Mouse (Mus musculus): ENCODE data around the gene Chil6. TPM values are rescaled to one million over a fixed set of nuclear protein-coding genes. Genes with fewer than 3 reads are reported as not detected.
A peak's percentile ranks its signal among the peaks of the same experiment; 100 is the strongest.

Gene Chil6
- polyA plus RNA-seq (2014; fragmentation: Nextera tagmentation; extraction: Ambion mirVana): not detected in 2 replicates

- DNase-seq (ENCODE audit: low spot score) (no peak), ATAC-seq (ENCODE audit: low read depth) (no peak)
- Histone ChIP-seq H3K27ac (replicated peaks; ENCODE audit: low read depth, low read length) (no peak within 1 kb of the TSS), H3K9me3 (ENCODE audit: control insufficient read depth, low read length) (no peaks in the 10 kb centered on the region), H3K4me1 (ENCODE audit: control insufficient read depth, insufficient read depth, low read length) (no peaks in the 10 kb centered on the region), H3K9ac (ENCODE audit: low read depth, low read length) (no peak within 1 kb of the TSS), H3K36me3 (ENCODE audit: control insufficient read depth, insufficient read depth, low read length) (no peaks in the 10 kb centered on the region), H3K27me3 (replicated peaks; ENCODE audit: control insufficient read depth, insufficient read depth, low read length) (no peaks in the 10 kb centered on the region), H3K4me3 (ENCODE audit: low read depth, low read length) (no peak within 1 kb of the TSS), H3K4me2 (ENCODE audit: low read depth, low read length) (no peak within 1 kb of the TSS)
These were observed at the start of gene Chil6 for GRCm38 (mm10) chr3:106406082-106406481. Gene Chil6 (minus strand): TSS chr3:106406182.

- H3K9ac ChIP-seq (ENCODE audit: low read depth, low read length): no peak overlapping the region
- H3K4me3 ChIP-seq (ENCODE audit: low read depth, low read length): no peak overlapping the region
- ATAC-seq (ENCODE audit: low read depth) (no peak), DNase-seq (ENCODE audit: low spot score) (no peak)
- 68% methylated on average over 4 of the region's 4 CpGs for WGBS
- H3K27ac ChIP-seq (replicated peaks; ENCODE audit: low read depth, low read length): no peak overlapping the region
- no peak overlapping the region for H3K4me2 ChIP-seq (ENCODE audit: low read depth, low read length)
- H3K36me3 ChIP-seq (ENCODE audit: control insufficient read depth, insufficient read depth, low read length): no peaks in the 10 kb centered on the region
- H3K27me3 ChIP-seq (replicated peaks; ENCODE audit: control insufficient read depth, insufficient read depth, low read length): no peaks in the 10 kb centered on the region
- no peaks in the 10 kb centered on the region for H3K4me1 ChIP-seq (ENCODE audit: control insufficient read depth, insufficient read depth, low read length)
- no peaks in the 10 kb centered on the region for H3K9me3 ChIP-seq (ENCODE audit: control insufficient read depth, low read length)
These were observed 46.6 kb upstream of the Chil6 start for GRCm38 (mm10) chr3:106452616-106453015.

DNA sequence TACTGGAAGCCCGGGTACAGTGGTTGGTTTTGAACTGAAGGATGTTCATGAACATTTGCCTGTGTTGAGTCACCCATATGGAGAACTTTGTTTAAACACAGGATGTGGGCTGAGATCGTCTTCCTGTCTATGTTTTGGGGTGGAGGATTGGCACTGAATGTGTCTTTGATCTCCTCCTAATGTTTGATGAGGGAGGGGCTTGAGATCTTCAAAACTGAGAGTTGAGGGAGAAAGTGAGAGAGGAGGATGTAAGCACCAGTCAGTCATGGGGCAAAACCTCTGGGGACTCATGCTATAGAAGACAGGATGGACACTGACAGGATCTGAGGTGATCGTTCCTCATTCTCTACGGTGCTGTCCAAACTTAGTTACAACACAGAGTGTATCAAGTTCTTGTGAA, 43.6 kb upstream of the Chil6 start:
- H3K27me3 ChIP-seq (replicated peaks; ENCODE audit: control insufficient read depth, insufficient read depth, low read length): no peaks in the 10 kb centered on the region
- H3K9me3 ChIP-seq (ENCODE audit: control insufficient read depth, low read length): no peaks in the 10 kb centered on the region
- H3K36me3 ChIP-seq (ENCODE audit: control insufficient read depth, insufficient read depth, low read length): no peaks in the 10 kb centered on the region
- DNase-seq (ENCODE audit: low spot score): no peak
- H3K27ac ChIP-seq (replicated peaks; ENCODE audit: low read depth, low read length): no peak overlapping the region
- WGBS: 75% methylated on average over 4 of the region's 4 CpGs
- H3K4me1 ChIP-seq (ENCODE audit: control insufficient read depth, insufficient read depth, low read length): no peaks in the 10 kb centered on the region
- no peak for ATAC-seq (ENCODE audit: low read depth)
- no peak overlapping the region for H3K4me2 ChIP-seq (ENCODE audit: low read depth, low read length)
- H3K4me3 ChIP-seq (ENCODE audit: low read depth, low read length): no peak overlapping the region
- H3K9ac ChIP-seq (ENCODE audit: low read depth, low read length): no peak overlapping the region

DNA sequence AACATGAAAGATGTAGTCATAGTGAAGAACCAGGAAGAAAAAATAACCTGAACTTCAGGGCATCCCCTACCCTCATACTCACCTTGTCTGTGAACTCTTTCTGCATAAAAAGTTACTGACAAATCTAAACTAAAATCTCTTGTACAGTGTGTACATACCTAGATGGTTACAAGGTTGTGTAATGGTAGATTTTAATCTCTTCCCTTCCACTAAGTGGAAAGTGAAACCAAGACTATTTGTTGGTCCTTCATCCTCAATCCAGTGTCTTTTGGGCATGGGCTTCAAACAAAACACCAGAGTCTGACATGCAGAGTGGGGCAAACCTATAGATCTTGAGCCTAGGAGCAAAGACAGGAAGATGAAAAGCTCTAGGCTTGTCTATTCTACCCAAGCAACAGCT, 43.0 kb upstream of the Chil6 start:
- Histone ChIP-seq H3K4me2 (ENCODE audit: low read depth, low read length) (no peak overlapping the region), H3K36me3 (ENCODE audit: control insufficient read depth, insufficient read depth, low read length) (no peaks in the 10 kb centered on the region), H3K9ac (ENCODE audit: low read depth, low read length) (no peak overlapping the region), H3K4me3 (ENCODE audit: low read depth, low read length) (no peak overlapping the region), H3K4me1 (ENCODE audit: control insufficient read depth, insufficient read depth, low read length) (no peaks in the 10 kb centered on the region), H3K27me3 (replicated peaks; ENCODE audit: control insufficient read depth, insufficient read depth, low read length) (no peaks in the 10 kb centered on the region), H3K9me3 (ENCODE audit: control insufficient read depth, low read length) (no peaks in the 10 kb centered on the region), H3K27ac (replicated peaks; ENCODE audit: low read depth, low read length) (no peak overlapping the region)
- ATAC-seq (ENCODE audit: low read depth) (no peak), DNase-seq (ENCODE audit: low spot score) (no peak)

- H3K4me3 ChIP-seq (ENCODE audit: low read depth, low read length): no peak overlapping the region
- H3K9ac ChIP-seq (ENCODE audit: low read depth, low read length): no peak overlapping the region
- ATAC-seq (ENCODE audit: low read depth) (no peak), DNase-seq (ENCODE audit: low spot score) (peak; percentile 51)
- H3K27ac ChIP-seq (replicated peaks; ENCODE audit: low read depth, low read length): no peak overlapping the region
- H3K36me3 ChIP-seq (ENCODE audit: control insufficient read depth, insufficient read depth, low read length): no peaks in the 10 kb centered on the region
- no peaks in the 10 kb centered on the region for H3K9me3 ChIP-seq (ENCODE audit: control insufficient read depth, low read length)
- no peaks in the 10 kb centered on the region for H3K27me3 ChIP-seq (replicated peaks; ENCODE audit: control insufficient read depth, insufficient read depth, low read length)
- no peaks in the 10 kb centered on the region for H3K4me1 ChIP-seq (ENCODE audit: control insufficient read depth, insufficient read depth, low read length)
- no peak overlapping the region for H3K4me2 ChIP-seq (ENCODE audit: low read depth, low read length)
These were observed 42.6 kb upstream of the Chil6 start for GRCm38 (mm10) chr3:106448571-106448970.

Other genes with a start within 250 kb of the Chil6 start
- 0.11 and 0.22 TPM in 2 replicates for gene Chil3, start 238.6 kb downstream of the Chil6 start, polyA plus RNA-seq (2014; fragmentation: Nextera tagmentation; extraction: Ambion mirVana)
- not detected in 2 replicates for gene Chil4, start 186.7 kb downstream of the Chil6 start, polyA plus RNA-seq (2014; fragmentation: Nextera tagmentation; extraction: Ambion mirVana)
- 3.5 and 5.8 TPM in 2 replicates for gene Dennd2d, start 76.2 kb upstream of the Chil6 start, polyA plus RNA-seq (2014; fragmentation: Nextera tagmentation; extraction: Ambion mirVana)
- 67.1 and 69.9 TPM in 2 replicates for gene Dram2, start 141.6 kb upstream of the Chil6 start, polyA plus RNA-seq (2014; fragmentation: Nextera tagmentation; extraction: Ambion mirVana)
- 65.9 and 67.9 TPM in 2 replicates for gene Cept1, start 141.6 kb upstream of the Chil6 start, polyA plus RNA-seq (2014; fragmentation: Nextera tagmentation; extraction: Ambion mirVana)